Mouse (Mus musculus): ENCODE measurements around the gene Krtdap.
"Not testable (repeated sequence)": the region's sequence is repeated elsewhere in the genome, so short reads cannot be mapped to it uniquely, and the experiment has no call there.

- TF ChIP-seq EP300 (IDR thresholded peaks at IDR 0.05; ENCODE audit: insufficient read depth, low read depth, low read length); CTCF (IDR thresholded peaks at IDR 0.05; ENCODE audit: low read depth, low read length); POLR2A (IDR thresholded peaks at IDR 0.05; ENCODE audit: insufficient read depth, low read length): not testable (repeated sequence)
Measured at GRCm38 (mm10) chr7:30828871-30829270, 41.2 kb downstream of the Krtdap start.
